Comparison of ENCODE assay signal across 20 mouse cellular contexts in the genomic region with DNA sequence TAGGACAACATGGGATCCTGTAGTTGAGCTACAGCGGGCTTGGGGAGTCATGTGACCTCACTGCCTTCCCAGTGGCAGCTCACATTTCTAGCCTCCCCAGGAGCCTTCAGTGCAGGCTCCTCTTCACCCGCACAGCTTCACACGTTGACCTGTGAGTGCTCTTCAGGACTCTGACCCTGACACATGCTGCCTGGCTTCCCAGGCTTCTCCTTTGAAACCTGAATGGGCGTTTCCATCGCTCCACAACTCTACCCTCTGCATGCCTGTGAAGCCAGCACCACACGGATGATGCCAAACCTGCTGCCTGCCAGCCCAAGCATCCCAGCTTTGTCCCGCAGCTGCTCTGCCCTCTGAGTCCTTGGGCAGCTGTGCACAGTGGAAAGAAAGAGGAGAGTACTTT. TPM values are rescaled to one million over a fixed set of nuclear protein-coding genes. Genes with fewer than 3 reads are reported as not detected.
DNase-seq lines count a peak whose midpoint lies in the region; ATAC-seq and TF ChIP-seq lines count a peak whose summit lies in the region.
"Had no signal": no experiment of that assay in that cellular context is flagged by ENCODE, and none has a peak within 500 bp of the region (broad histone marks: within the 10 kb centered on the region; RNA-seq: fewer than 3 reads in every experiment).

No protein-coding gene starts in this region.

- WGBS in heart, embryonic 15.5 days, result 75% methylated on average over 7 of the region's 7 CpGs
- 81% methylated on average over 7 of the region's 7 CpGs for WGBS in heart, embryonic 10.5 days
- 55% methylated on average over 7 of the region's 7 CpGs for WGBS in kidney, adult 2 months
- 78% methylated on average over 7 of the region's 7 CpGs for WGBS in kidney, embryonic 15.5 days
- WGBS in liver, embryonic 15.5 days (ENCODE audit: insufficient replicate concordance), result 63% methylated on average over 7 of the region's 7 CpGs
- 68% methylated on average over 7 of the region's 7 CpGs for WGBS in liver, embryonic 12.5 days (ENCODE audit: insufficient replicate concordance)

- no peak for ATAC-seq in heart, embryonic 15.5 days (replicated peaks; ENCODE audit: insufficient number of reproducible peaks, insufficient read depth, low FRiP score, low read depth)
- ATAC-seq in kidney, embryonic 15.5 days (replicated peaks; ENCODE audit: low FRiP score), result no peak
- ATAC-seq in liver, embryonic 15.5 days (ENCODE audit: insufficient read depth), result 0 out of 2 replicates have a peak, but pooled peaks have one; percentile 7
- ATAC-seq in liver, embryonic 12.5 days, result no peak
- ATAC-seq: forebrain, embryonic 13.5 days; hindbrain, postnatal 0 days had no signal

- no peak for TF ChIP-seq POLR2A in kidney, adult 2 months (IDR thresholded peaks at IDR 0.05; ENCODE audit: low read depth, low read length)

- peak overlapping the region; percentile 69 for H3K27ac ChIP-seq in heart, embryonic 15.5 days
- no peak overlapping the region for H3K27ac ChIP-seq in heart, embryonic 10.5 days
- H3K27ac ChIP-seq in kidney, adult 2 months (ENCODE audit: insufficient read depth, low read depth, low read length), result no peak overlapping the region
- H3K27ac ChIP-seq in kidney, embryonic 15.5 days, result no peak overlapping the region
- no peak overlapping the region for H3K27ac ChIP-seq in liver, embryonic 15.5 days (replicated peaks)
- H3K27ac ChIP-seq in liver, embryonic 12.5 days, result no peak overlapping the region
- H3K27ac ChIP-seq: embryonic facial prominence, embryonic 13.5 days; forebrain, embryonic 13.5 days; gastrocnemius, adult 2 months; hindbrain, embryonic 12.5 days; hindbrain, postnatal 0 days had no signal

- H3K4me2 ChIP-seq in heart, embryonic 15.5 days, result no peak overlapping the region
- H3K4me2 ChIP-seq in kidney, embryonic 15.5 days, result no peak overlapping the region
- H3K4me2 ChIP-seq in liver, embryonic 15.5 days, result no peak overlapping the region
- no peak overlapping the region for H3K4me2 ChIP-seq in liver, embryonic 12.5 days
- H3K4me2 ChIP-seq: embryonic facial prominence, embryonic 13.5 days; forebrain, embryonic 13.5 days; heart, embryonic 11.5 days; hindbrain, embryonic 12.5 days had no signal

- peaks cover 39% of the 10 kb centered on the region for H3K4me1 ChIP-seq in heart, embryonic 15.5 days (replicated peaks)
- peaks cover 31% of the 10 kb centered on the region for H3K4me1 ChIP-seq in heart, embryonic 10.5 days
- H3K4me1 ChIP-seq in kidney, adult 2 months (ENCODE audit: control insufficient read depth, insufficient read depth, low read length), result peaks cover 10% of the 10 kb centered on the region; the same call in 1 of the 2 replicates
- H3K4me1 ChIP-seq in kidney, embryonic 15.5 days, result 0 out of 2 replicates have a peak, but pooled peaks cover 5% of the 10 kb centered on the region
- 0 out of 2 replicates have a peak, but pooled peaks cover 7% of the 10 kb centered on the region for H3K4me1 ChIP-seq in liver, embryonic 15.5 days (replicated peaks)
- H3K4me1 ChIP-seq in liver, embryonic 12.5 days, result no peaks in the 10 kb centered on the region
- H3K4me1 ChIP-seq: hindbrain, embryonic 12.5 days had no signal

- no peaks in the 10 kb centered on the region for H3K9me3 ChIP-seq in heart, embryonic 15.5 days (replicated peaks)
- no peaks in the 10 kb centered on the region for H3K9me3 ChIP-seq in heart, embryonic 10.5 days
- no peaks in the 10 kb centered on the region for H3K9me3 ChIP-seq in kidney, embryonic 15.5 days (replicated peaks)
- no peaks in the 10 kb centered on the region for H3K9me3 ChIP-seq in liver, embryonic 15.5 days (replicated peaks)
- H3K9me3 ChIP-seq in liver, embryonic 12.5 days (replicated peaks), result no peaks in the 10 kb centered on the region
- H3K9me3 ChIP-seq: embryonic facial prominence, embryonic 13.5 days; forebrain, embryonic 13.5 days; hindbrain, embryonic 12.5 days had no signal

- no peak overlapping the region for H3K9ac ChIP-seq in heart, embryonic 15.5 days
- H3K9ac ChIP-seq in kidney, embryonic 15.5 days, result no peak overlapping the region
- H3K9ac ChIP-seq in liver, embryonic 15.5 days, result no peak overlapping the region
- H3K9ac ChIP-seq in liver, embryonic 12.5 days, result no peak overlapping the region
- H3K9ac ChIP-seq: embryonic facial prominence, embryonic 13.5 days; forebrain, embryonic 13.5 days; hindbrain, embryonic 12.5 days had no signal

- no peak for TF ChIP-seq CTCF in kidney, adult 2 months (conservative IDR thresholded peaks at IDR 0.05; ENCODE audit: insufficient read depth, insufficient read length, low read depth, low read length)

- H3K4me3 ChIP-seq in heart, embryonic 15.5 days, result no peak overlapping the region
- no peak overlapping the region for H3K4me3 ChIP-seq in heart, embryonic 10.5 days
- no peak overlapping the region for H3K4me3 ChIP-seq in kidney, adult 2 months (ENCODE audit: insufficient read depth, low read depth, low read length)
- H3K4me3 ChIP-seq in kidney, embryonic 15.5 days (replicated peaks), result no peak overlapping the region
- H3K4me3 ChIP-seq in liver, embryonic 15.5 days (replicated peaks), result no peak overlapping the region
- H3K4me3 ChIP-seq in liver, embryonic 12.5 days, result no peak overlapping the region
- H3K4me3 ChIP-seq: embryonic facial prominence, embryonic 13.5 days; forebrain, embryonic 13.5 days; gastrocnemius, adult 2 months; hindbrain, embryonic 12.5 days had no signal

- no peaks in the 10 kb centered on the region for H3K27me3 ChIP-seq in heart, embryonic 15.5 days
- no peaks in the 10 kb centered on the region for H3K27me3 ChIP-seq in heart, embryonic 10.5 days (ENCODE audit: insufficient read depth, poor library complexity, severe bottlenecking)
- H3K27me3 ChIP-seq in kidney, adult 2 months (replicated peaks; ENCODE audit: control insufficient read depth, insufficient read depth, low read length), result no peaks in the 10 kb centered on the region
- H3K27me3 ChIP-seq in kidney, embryonic 15.5 days, result no peaks in the 10 kb centered on the region
- H3K27me3 ChIP-seq in liver, embryonic 15.5 days, result no peaks in the 10 kb centered on the region
- H3K27me3 ChIP-seq in liver, embryonic 12.5 days (replicated peaks), result no peaks in the 10 kb centered on the region
- H3K27me3 ChIP-seq: embryonic facial prominence, embryonic 13.5 days; forebrain, embryonic 13.5 days; hindbrain, embryonic 12.5 days had no signal

- no peak for DNase-seq in heart, embryonic 10.5 days (ENCODE audit: low spot score)
- DNase-seq in kidney, adult 2 months, result peak; percentile 59
- DNase-seq in left cerebral cortex, adult 9 months (ENCODE audit: low spot score in 2 of 2), result no peak
- DNase-seq: adrenal gland, adult 2 months; adrenal gland, postnatal 25 days; cerebellum, adult 18-20 months; cerebellum, adult 9-11 months; cerebellum, postnatal 36 days; gastrocnemius, postnatal 25 days; heart, postnatal 4 days had no signal

- peaks cover 11% of the 10 kb centered on the region; the same call in 1 of the 2 replicates for H3K36me3 ChIP-seq in heart, embryonic 15.5 days
- H3K36me3 ChIP-seq in heart, embryonic 10.5 days, result peaks cover 31% of the 10 kb centered on the region
- H3K36me3 ChIP-seq in kidney, adult 2 months (ENCODE audit: control insufficient read depth, insufficient read depth, low read length), result no peaks in the 10 kb centered on the region
- H3K36me3 ChIP-seq in kidney, embryonic 15.5 days, result peaks cover 27% of the 10 kb centered on the region; the same call in 1 of the 2 replicates
- H3K36me3 ChIP-seq in liver, embryonic 15.5 days (replicated peaks), result no peaks in the 10 kb centered on the region
- 0 out of 2 replicates have a peak, but pooled peaks cover 3% of the 10 kb centered on the region for H3K36me3 ChIP-seq in liver, embryonic 12.5 days

RNA-seq across cellular contexts. Expression of gene Bhlhe41, which starts 55.8 kb away (rescaled TPM):
- polyA plus RNA-seq in heart, embryonic 15.5 days (2015; fragmentation: Nextera tagmentation; extraction: Ambion mirVana), result 5.5 and 6.6 TPM in 2 replicates
- polyA plus RNA-seq in heart, embryonic 10.5 days (2016; fragmentation: Nextera tagmentation; extraction: Ambion mirVana), result 3.8 and 7.4 TPM in 2 replicates
- 1.8 TPM in 2 replicates for polyA plus RNA-seq in kidney, adult 2 months (2012; rRNA removed)
- 0.96 and 1.5 TPM in 2 replicates for polyA plus RNA-seq in kidney, embryonic 15.5 days (2015; fragmentation: Nextera tagmentation; extraction: Ambion mirVana)
- polyA plus RNA-seq in liver, embryonic 15.5 days (2015; fragmentation: Nextera tagmentation; extraction: Ambion mirVana), result 0.02 and 0.12 TPM in 2 replicates
- 0.11 and 0.15 TPM in 2 replicates for polyA plus RNA-seq in liver, embryonic 12.5 days (2016; fragmentation: Nextera tagmentation; extraction: Ambion mirVana)
